Mouse (Mus musculus) neural tube, embryonic 13.5 days (tissue): ENCODE measurements around the gene BC049715. TPM values are rescaled to one million over a fixed set of nuclear protein-coding genes. Genes with fewer than 3 reads are reported as not detected.

Source experiments
- ATAC-seq: fragments of 200-750 bp; cut with Nextera tagmentation; 2 replicates; pipeline ENCODE4 v1.8.0; 2017; ENCODE audit warnings: low read depth, mild to moderate bottlenecking, moderate TSS enrichment, moderate library complexity
- H3K27ac ChIP-seq: fragments of 300-500 bp; sonication (generic); replicated peaks from 2 replicates; pipeline ENCODE4 v1.5.1; 2015; ENCODE audit warnings: moderate library complexity, mild to moderate bottlenecking, inconsistent platforms
- H3K27me3 ChIP-seq: fragments of 300-500 bp; sonication (generic); 2 replicates; pipeline ENCODE4 v1.6.1; 2015; ENCODE audit warnings: mild to moderate bottlenecking, inconsistent platforms
- H3K36me3 ChIP-seq: fragments of 300-500 bp; sonication (generic); 2 replicates; pipeline ENCODE4 v1.6.1; 2015; ENCODE audit warnings: mild to moderate bottlenecking, inconsistent platforms
- H3K4me1 ChIP-seq: fragments of 300-500 bp; sonication (generic); replicated peaks from 2 replicates; pipeline ENCODE4 v1.6.1; 2015; ENCODE audit warnings: inconsistent platforms
- H3K4me2 ChIP-seq: fragments of 300-500 bp; sonication (generic); 2 replicates; pipeline ENCODE4 v1.6.1; 2015; ENCODE audit warnings: inconsistent platforms, mild to moderate bottlenecking, moderate library complexity
- H3K4me3 ChIP-seq: fragments of 300-500 bp; sonication (generic); 2 replicates; pipeline ENCODE4 v1.5.1; 2015; ENCODE audit warnings: mild to moderate bottlenecking, inconsistent platforms
- H3K9ac ChIP-seq: fragments of 300-500 bp; sonication (generic); 2 replicates; pipeline ENCODE4 v1.6.1; 2015; ENCODE audit warnings: moderate library complexity, mild to moderate bottlenecking, inconsistent platforms
- H3K9me3 ChIP-seq: fragments of 300-500 bp; sonication (generic); 2 replicates; pipeline ENCODE4 v1.6.1; 2016; ENCODE audit warnings: inconsistent platforms
- WGBS: fragments of 180-500 bp; shearing (Covaris S2); methylation state at CpG from one replicate; pipeline ENCODE4 v1.1.7; 2015; 5-methylcytosine and 5-hydroxymethylcytosine counted together
- polyA plus RNA-seq: library from polyadenylated mRNA; unstranded; fragments of >200 nt; fragmentation: Nextera tagmentation; extraction: Ambion mirVana; gene quantifications from 2 replicates; pipeline ENCODE4 v1.2.1, GENCODE M21; 2015

Gene BC049715
- polyA plus RNA-seq, 1 experiment from 2014 or later = 1.3 TPM

DNA sequence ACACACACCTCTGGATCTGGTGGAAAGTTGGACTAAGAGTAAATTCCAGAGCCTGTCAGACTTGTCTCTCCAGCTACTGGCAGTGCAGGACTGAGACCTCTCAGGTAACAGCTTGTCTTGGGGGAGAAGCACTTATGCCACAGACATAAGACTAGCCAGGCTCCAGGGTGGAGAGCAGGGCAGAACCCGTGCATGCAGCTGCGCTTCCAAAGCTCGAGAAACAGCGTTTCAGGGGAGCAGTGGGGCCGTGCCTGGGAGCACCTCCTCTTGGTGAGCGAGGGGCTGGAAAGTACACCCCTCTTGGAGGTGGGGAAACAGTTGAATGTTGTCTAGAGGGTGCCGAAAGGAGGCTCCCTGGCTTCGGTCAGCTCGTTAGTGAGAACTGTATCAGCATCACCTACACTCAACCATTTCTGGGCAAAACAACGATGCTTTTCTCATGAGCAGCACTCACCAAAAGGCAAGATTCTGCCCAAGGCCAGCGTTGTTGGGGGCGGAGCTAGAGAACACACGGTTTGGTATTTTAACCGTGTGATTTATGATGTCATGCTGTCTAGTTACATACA, 28.7 kb downstream of the BC049715 start:
- no peaks in the 10 kb centered on the region for H3K27me3 ChIP-seq
- no peak for ATAC-seq
- no peaks in the 10 kb centered on the region for H3K4me1 ChIP-seq
- H3K4me2 ChIP-seq = no peak overlapping the region
- no peak overlapping the region for H3K9ac ChIP-seq
- H3K9me3 ChIP-seq = no peaks in the 10 kb centered on the region
- no peaks in the 10 kb centered on the region for H3K36me3 ChIP-seq
- no peak overlapping the region for H3K27ac ChIP-seq
- H3K4me3 ChIP-seq = no peak overlapping the region
- 65% methylated on average over 14 of the region's 14 CpGs for WGBS

DNA sequence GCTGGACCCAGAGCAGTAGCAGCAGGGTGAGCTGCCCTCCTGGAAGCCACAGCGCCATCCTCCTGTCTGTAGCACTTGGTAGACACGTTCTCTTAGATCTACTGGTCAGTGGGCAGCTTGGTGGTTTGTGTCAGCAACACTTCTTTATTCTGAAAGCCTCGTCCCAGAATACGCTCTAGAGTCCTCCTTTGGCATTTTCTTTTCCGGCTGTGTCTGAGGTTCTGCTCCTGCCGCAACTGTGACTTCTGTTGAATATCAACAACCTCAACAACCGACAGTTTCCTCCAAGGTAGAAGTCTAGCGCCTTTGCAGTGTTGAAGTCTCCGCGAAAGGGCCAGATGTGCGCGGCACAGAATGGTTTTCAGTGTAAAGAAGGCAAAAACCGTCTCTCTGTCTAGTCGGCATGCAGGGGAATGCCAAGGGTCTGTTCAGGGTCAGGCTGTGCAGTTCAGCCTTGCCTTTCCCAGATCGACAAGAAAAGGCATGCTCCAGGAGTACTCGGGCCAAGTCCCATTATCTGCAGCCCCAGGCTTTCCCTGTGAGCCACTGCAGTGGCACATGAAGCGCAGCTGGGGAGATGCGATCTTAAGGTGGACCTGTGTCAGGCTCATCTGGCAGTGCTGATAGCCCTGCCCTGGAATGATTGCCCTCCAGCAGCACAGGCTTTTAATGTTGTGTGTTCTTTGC, 29.9 kb downstream of the BC049715 start, which contains the start of gene Art4:
Gene Art4 (minus strand): TSS at position 548 of the 687 bp plus-strand sequence.
- WGBS = 77% methylated on average over 18 of the region's 18 CpGs
- Histone ChIP-seq H3K4me1 (no peaks in the 10 kb centered on the region), H3K4me2 (no peak within 1 kb of the TSS), H3K27ac (no peak within 1 kb of the TSS), H3K36me3 (no peaks in the 10 kb centered on the region), H3K9ac (no peak within 1 kb of the TSS), H3K9me3 (no peaks in the 10 kb centered on the region), H3K27me3 (no peaks in the 10 kb centered on the region), H3K4me3 (no peak within 1 kb of the TSS)
- ATAC-seq = no peak

DNA sequence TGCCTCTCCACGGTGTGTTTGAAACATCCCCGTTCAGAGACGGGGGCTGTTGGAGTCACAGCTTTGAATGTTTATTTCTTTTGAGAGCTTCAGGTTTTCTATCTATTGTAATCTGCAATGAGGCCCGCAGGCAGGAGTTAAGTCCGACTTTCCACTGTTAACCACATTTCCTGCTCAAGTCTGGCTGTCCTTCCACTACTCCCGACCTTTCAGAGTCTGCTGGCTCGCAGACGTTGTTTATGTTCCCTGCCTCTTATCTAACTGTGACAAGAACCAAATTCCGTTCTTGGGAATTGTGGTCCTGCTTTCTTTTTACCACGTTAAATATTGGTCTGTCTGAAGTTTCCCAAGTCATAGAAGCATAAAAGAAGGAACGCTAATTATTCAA, 30.4 kb downstream of the BC049715 start:
- no peaks in the 10 kb centered on the region for H3K4me1 ChIP-seq
- no peak overlapping the region for H3K4me3 ChIP-seq
- no peak overlapping the region for H3K4me2 ChIP-seq
- no peak overlapping the region for H3K27ac ChIP-seq
- H3K9me3 ChIP-seq = no peaks in the 10 kb centered on the region
- H3K36me3 ChIP-seq = no peaks in the 10 kb centered on the region
- WGBS = 70% methylated on average over 11 of the region's 11 CpGs
- H3K9ac ChIP-seq = no peak overlapping the region
- no peaks in the 10 kb centered on the region for H3K27me3 ChIP-seq
- no peak for ATAC-seq

DNA sequence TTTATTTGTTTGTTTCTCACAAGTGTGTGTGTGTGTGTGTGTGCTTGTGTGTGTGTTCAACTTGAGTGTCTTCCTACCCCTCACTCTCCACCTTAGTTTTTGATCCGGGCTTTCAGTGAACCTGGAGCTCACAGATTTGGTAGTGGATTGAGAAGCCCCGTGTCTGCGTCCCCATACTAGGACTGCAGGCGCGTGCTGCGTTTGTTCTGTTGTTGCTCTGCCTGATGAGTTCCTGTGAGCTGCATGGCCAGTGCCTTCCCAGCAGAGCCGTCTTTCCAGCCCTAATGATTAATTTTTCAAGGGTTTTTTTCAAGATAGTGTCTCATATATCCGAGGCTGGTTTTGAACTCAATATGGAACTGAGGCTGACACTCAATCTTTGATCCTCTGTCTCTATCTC, 31.0 kb downstream of the BC049715 start:
- ATAC-seq = no peak
- Histone ChIP-seq H3K4me1 (no peaks in the 10 kb centered on the region), H3K27me3 (no peaks in the 10 kb centered on the region), H3K36me3 (no peaks in the 10 kb centered on the region), H3K4me2 (no peak overlapping the region), H3K9me3 (no peaks in the 10 kb centered on the region), H3K4me3 (no peak overlapping the region), H3K9ac (no peak overlapping the region), H3K27ac (no peak overlapping the region)
- whole genome bisulfite sequencing = 82% methylated on average over 8 of the region's 8 CpGs

DNA sequence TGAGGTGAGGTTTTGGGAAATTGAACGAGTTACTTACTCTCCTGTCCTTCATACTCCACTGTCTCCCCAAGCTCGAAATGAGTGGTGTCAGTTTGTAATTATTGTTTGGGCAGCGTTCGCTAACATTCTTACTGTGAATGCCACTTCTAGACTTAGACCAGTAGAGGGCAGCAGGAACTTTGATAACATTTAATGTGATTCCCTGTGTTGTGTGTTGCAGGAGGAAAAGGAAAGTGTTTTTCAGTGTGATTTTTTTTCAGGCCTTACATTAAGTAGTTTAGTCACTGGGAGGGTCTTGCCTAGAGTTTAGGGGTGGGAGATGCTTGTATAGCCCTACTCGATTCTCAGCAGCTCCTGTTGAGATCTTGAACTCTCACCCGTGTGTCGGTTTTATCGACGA, 33.6 kb downstream of the BC049715 start:
- no peaks in the 10 kb centered on the region for H3K27me3 ChIP-seq
- whole genome bisulfite sequencing = 53% methylated on average over 9 of the region's 9 CpGs
- no peak overlapping the region for H3K4me3 ChIP-seq
- H3K9me3 ChIP-seq = no peaks in the 10 kb centered on the region
- H3K36me3 ChIP-seq = no peaks in the 10 kb centered on the region
- H3K4me2 ChIP-seq = no peak overlapping the region
- ATAC-seq = no peak
- H3K9ac ChIP-seq = no peak overlapping the region
- no peak overlapping the region for H3K27ac ChIP-seq
- H3K4me1 ChIP-seq = no peaks in the 10 kb centered on the region

DNA sequence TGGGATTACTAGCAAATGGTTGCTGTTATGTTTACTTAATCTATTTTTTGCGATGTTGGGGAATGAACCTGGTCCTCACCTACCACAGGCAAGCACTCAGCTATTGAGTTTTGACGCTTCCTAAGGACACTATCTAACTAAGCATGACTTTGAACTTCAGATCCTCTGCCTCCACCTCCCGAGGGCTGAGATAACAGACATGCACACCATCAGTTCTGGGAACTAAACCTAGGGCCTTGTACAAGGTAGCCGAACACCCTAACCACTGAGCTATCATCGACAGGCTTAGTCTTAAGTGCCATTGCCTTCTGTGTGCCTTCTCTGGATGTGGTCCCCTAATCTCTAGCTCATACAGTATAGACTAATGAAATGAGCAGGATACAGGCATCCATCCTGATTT, 37.9 kb downstream of the BC049715 start:
- Histone ChIP-seq H3K4me3 (no peak overlapping the region), H3K4me2 (no peak overlapping the region), H3K36me3 (no peaks in the 10 kb centered on the region), H3K4me1 (no peaks in the 10 kb centered on the region), H3K9me3 (no peaks in the 10 kb centered on the region), H3K9ac (no peak overlapping the region), H3K27me3 (no peaks in the 10 kb centered on the region), H3K27ac (no peak overlapping the region)
- no peak for ATAC-seq
- 94% methylated on average over 5 of the region's 5 CpGs for WGBS

DNA sequence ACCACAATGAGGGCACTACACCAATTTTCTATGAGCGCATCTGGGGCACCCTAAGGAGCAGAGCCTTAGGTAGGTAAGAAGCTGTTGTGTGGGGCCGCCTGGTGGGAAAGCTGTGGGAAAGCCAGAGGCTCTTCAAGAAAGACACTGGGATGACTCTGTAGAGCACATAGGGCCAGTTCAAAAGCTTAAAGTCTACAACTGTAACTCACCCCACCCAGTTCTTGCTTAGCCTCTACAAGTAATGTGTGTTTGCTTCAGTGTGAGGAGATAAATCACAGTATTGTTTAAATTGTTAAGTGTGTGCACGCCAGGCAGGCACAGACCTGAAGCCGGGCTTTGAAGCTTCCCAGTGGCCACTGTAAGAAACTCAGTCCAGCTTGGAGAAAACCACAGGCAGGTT, 38.7 kb downstream of the BC049715 start:
- H3K36me3 ChIP-seq = no peaks in the 10 kb centered on the region
- no peak overlapping the region for H3K4me2 ChIP-seq
- H3K27ac ChIP-seq = no peak overlapping the region
- no peak overlapping the region for H3K4me3 ChIP-seq
- no peak overlapping the region for H3K9ac ChIP-seq
- H3K27me3 ChIP-seq = no peaks in the 10 kb centered on the region
- H3K9me3 ChIP-seq = no peaks in the 10 kb centered on the region
- no peaks in the 10 kb centered on the region for H3K4me1 ChIP-seq
- 70% methylated on average over 4 of the region's 4 CpGs for WGBS
- no peak for ATAC-seq

DNA sequence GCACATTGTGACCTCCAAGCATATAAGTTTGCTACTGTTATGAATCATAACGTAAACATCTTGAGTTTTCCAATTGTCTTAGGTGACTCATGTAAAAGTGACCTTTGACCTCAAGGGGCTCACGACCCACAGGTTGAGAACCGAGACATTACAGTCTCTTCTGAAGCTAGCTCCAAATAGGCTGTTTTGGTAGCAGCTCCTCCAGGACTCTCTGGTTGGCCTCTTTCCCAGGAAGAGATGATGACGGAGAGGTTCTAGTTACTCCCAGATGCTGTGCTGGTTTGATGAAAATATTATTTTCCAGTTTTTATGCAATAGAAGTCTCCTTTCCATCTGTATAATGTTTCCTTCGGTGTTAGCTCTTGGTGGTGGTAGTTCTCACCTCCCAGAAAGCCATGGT, 41.5 kb downstream of the BC049715 start:
- WGBS = 86% methylated on average over 5 of the region's 5 CpGs
- Histone ChIP-seq H3K27ac (no peak overlapping the region), H3K27me3 (no peaks in the 10 kb centered on the region), H3K4me1 (no peaks in the 10 kb centered on the region), H3K36me3 (no peaks in the 10 kb centered on the region), H3K4me3 (no peak overlapping the region), H3K9me3 (no peaks in the 10 kb centered on the region), H3K9ac (no peak overlapping the region), H3K4me2 (no peak overlapping the region)
- no peak for ATAC-seq

DNA sequence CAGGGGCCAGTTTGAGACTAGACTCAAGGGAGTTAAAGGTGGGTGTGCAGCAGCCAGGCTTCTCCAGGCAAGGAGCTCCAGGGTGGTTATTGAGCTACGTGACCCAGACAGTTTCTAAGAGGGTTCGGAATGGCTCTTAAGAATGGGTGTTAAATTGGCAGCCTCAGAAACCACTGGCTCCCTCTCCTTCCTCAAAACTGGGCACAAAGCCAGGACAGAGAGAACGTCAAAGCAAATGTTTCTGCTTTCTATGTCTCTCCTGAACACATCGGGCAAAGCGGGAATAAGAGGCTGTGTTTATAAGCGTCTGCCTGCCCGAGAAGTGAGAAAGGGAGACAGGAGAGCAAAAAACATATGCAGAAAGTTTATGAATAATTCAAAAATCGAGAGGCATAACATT, 47.2 kb downstream of the BC049715 start:
- Histone ChIP-seq H3K4me2 (no peak overlapping the region), H3K4me1 (peaks cover 3% of the 10 kb centered on the region; the same call in 1 of the 2 replicates), H3K27me3 (no peaks in the 10 kb centered on the region), H3K36me3 (no peaks in the 10 kb centered on the region), H3K9ac (no peak overlapping the region), H3K9me3 (no peaks in the 10 kb centered on the region), H3K4me3 (no peak overlapping the region), H3K27ac (no peak overlapping the region)
- ATAC-seq = no peak
- 51% methylated on average over 8 of the region's 8 CpGs for WGBS

DNA sequence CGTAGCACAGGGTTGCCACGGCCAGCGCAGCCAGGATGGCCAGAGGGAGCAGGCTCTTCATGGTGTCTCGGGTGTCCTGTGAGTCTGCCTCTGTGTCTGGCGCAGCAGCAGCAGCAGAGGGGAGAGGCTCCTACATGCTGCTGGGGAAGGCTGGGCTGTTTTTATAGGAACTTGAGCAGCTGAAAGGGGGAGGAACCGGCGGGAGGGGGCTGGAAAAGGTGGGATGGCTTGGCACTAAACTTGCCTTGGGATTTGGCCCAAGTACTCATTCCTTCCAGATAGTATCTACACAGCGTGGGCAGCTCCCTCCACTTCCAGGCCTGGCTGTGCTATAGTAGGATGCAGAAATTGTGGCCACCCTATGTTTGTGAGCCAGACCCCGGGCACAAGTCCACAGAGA, 48.2 kb downstream of the BC049715 start, which contains the start of gene Mgp:
Gene Mgp (minus strand): TSS at position 154 of the 400 bp plus-strand sequence.
- H3K4me2 ChIP-seq = no peak within 1 kb of the TSS
- no peaks in the 10 kb centered on the region for H3K36me3 ChIP-seq
- no peak within 1 kb of the TSS for H3K27ac ChIP-seq
- ATAC-seq = no peak
- H3K9me3 ChIP-seq = no peaks in the 10 kb centered on the region
- no peaks in the 10 kb centered on the region for H3K27me3 ChIP-seq
- no peak within 1 kb of the TSS for H3K4me3 ChIP-seq
- 50% methylated on average over 9 of the region's 9 CpGs for WGBS
- H3K4me1 ChIP-seq = peaks cover 3% of the 10 kb centered on the region; the same call in 1 of the 2 replicates
- H3K9ac ChIP-seq = no peak within 1 kb of the TSS

DNA sequence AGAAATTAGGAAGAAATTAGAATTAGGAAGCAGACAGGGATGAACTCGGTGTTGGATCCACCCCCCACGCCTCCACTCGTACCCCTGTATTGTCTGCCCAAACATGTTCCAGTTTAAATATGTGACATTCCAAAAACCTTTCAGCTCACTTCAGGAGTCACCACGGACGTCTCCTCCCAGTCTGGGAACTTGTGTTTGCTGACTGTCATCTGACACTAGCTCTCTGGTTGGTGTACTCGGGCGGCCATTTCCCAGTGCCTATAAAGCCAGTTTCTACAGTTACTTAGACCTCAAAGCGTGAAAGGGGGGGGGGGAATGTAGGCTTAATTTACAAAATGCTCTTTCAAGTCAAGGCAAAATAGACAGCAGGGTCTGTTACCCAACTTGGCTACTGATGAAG, 54.3 kb downstream of the BC049715 start:
- no peak overlapping the region for H3K4me2 ChIP-seq
- no peak for ATAC-seq

DNA sequence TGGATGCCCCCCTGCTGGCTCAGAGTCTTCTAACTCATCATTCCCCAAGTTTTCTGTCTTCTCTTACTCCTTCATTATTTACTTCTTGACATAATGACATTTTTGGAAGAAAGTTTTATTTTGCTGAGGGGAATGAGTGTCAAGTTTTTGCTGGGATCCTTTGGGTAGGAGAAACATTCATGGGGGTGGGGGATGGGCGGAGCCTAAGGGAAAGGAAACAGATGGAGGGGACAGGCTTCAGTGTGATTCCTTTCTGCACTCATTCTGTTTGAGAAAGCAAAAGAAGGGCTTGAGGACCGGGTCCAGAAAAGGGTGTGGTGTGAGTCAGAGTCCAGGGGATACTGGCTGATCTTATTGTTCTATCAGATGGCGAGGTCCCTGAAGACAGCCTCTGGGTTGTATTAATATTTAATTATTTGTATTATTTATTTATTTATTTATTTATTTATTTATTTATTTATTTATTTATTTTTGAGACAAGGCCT, 56.0 kb downstream of the BC049715 start:
- WGBS = 90% methylated on average over 3 of the region's 3 CpGs
- no peaks in the 10 kb centered on the region for H3K4me1 ChIP-seq
- no peaks in the 10 kb centered on the region for H3K9me3 ChIP-seq
- ATAC-seq = no peak
- no peak overlapping the region for H3K4me3 ChIP-seq
- no peak overlapping the region for H3K4me2 ChIP-seq
- H3K27me3 ChIP-seq = no peaks in the 10 kb centered on the region
- no peak overlapping the region for H3K27ac ChIP-seq
- H3K9ac ChIP-seq = no peak overlapping the region
- no peaks in the 10 kb centered on the region for H3K36me3 ChIP-seq

More for the DNA sequence above, 54.3 kb downstream of the BC049715 start:
- no peak overlapping the region for H3K27ac ChIP-seq
- H3K9me3 ChIP-seq = no peaks in the 10 kb centered on the region
- H3K36me3 ChIP-seq = no peaks in the 10 kb centered on the region
- H3K27me3 ChIP-seq = no peaks in the 10 kb centered on the region
- no peak overlapping the region for H3K9ac ChIP-seq
- no peak overlapping the region for H3K4me3 ChIP-seq
- WGBS = 76% methylated on average over 8 of the region's 8 CpGs
- no peaks in the 10 kb centered on the region for H3K4me1 ChIP-seq

DNA sequence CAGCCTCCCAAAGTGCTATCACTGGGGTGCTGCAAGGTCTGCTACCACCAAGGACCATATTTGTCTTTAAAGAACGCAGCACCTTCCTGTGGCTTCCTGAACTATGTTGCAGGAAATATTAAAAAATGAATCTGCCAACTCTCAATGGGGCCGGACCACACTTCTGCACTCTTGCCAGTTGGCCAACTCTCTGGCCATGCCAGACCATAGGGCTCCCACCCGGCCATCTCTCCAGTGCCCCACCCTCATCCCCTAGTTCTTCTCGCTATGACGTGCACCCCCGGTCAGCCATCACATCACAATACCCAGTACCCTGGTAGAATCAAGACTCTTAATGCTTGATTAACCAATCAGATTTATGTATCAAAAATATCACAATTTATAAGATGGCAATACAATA, 56.5 kb downstream of the BC049715 start:
- H3K4me2 ChIP-seq = no peak overlapping the region
- no peak overlapping the region for H3K9ac ChIP-seq
- no peak overlapping the region for H3K4me3 ChIP-seq
- H3K36me3 ChIP-seq = no peaks in the 10 kb centered on the region
- no peak overlapping the region for H3K27ac ChIP-seq
- no peaks in the 10 kb centered on the region for H3K9me3 ChIP-seq
- WGBS = 94% methylated on average over 6 of the region's 6 CpGs
- no peaks in the 10 kb centered on the region for H3K4me1 ChIP-seq
- H3K27me3 ChIP-seq = no peaks in the 10 kb centered on the region
- no peak for ATAC-seq
